Mouse (Mus musculus) cerebellum, adult 8-10 months (tissue): ENCODE measurements around the gene Tekt4.
A peak's percentile ranks its signal among the peaks of the same experiment; 100 is the strongest.

ENCODE experiments used
- DNase-seq: peaks from one replicate; pipeline ENCODE4 v3.0.0; 2022

The Tekt4 gene

DNA sequence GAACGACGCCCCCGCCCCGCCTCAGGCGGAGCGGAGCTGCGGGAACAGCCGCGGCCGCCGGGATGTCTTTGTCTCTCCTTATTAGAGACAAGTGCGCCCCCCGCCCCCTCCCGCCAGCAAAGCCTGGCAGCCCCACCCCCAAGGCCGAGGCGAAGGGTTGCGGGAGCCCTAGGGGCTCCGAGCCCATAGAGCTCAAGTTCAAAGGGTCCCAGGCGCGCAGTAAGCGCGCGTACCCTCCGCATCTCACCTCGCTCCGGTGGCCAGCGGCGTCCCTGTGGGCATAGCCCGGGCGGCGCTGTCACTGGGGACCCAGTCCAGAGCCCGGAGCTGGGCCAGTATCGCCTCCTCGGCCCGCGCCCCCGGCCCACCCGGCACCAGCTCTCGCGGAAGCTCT lies 21.2 kb upstream of the Tekt4 start:
- DNase-seq: no peak

GRCm38 (mm10) chr17:25433617-25434606 lies 20.5 kb upstream of the Tekt4 start, which contains the start of gene Cacna1h:
Gene Cacna1h (minus strand): TSS chr17:25433783.
- DNase-seq: peak; percentile 3

- no peak for DNase-seq
Measured at GRCm38 (mm10) chr17:25441417-25441816, 13.0 kb upstream of the Tekt4 start.

- no peak for DNase-seq
Measured at GRCm38 (mm10) chr17:25442889-25443288, 11.5 kb upstream of the Tekt4 start.

DNA sequence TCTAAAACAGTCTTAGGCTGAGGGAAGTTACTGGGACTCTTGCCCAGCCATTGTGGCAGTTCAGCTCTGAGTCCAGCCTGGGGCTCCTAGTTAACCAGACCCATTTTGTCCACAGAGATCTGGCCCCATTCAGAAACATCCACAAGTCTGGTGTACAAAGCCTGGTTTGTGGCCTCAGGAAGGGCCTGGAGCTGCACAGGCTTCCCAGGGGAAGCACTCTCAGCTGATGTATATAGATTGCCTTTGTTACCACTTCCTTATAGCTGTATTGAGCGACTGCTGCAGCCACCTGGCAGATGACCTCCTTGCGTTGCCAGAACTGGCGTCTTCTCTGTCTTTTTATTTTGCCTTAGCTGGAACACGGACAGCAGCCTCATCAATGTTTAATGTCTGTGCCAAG lies 9.3 kb upstream of the Tekt4 start:
- DNase-seq: no peak

- DNase-seq: no peak
Measured at GRCm38 (mm10) chr17:25445841-25446240, 8.6 kb upstream of the Tekt4 start.

GRCm38 (mm10) chr17:25447865-25448264 lies 6.5 kb upstream of the Tekt4 start:
- DNase-seq: no peak

GRCm38 (mm10) chr17:25450329-25450728 lies 4.1 kb upstream of the Tekt4 start:
- DNase-seq: no peak

DNA sequence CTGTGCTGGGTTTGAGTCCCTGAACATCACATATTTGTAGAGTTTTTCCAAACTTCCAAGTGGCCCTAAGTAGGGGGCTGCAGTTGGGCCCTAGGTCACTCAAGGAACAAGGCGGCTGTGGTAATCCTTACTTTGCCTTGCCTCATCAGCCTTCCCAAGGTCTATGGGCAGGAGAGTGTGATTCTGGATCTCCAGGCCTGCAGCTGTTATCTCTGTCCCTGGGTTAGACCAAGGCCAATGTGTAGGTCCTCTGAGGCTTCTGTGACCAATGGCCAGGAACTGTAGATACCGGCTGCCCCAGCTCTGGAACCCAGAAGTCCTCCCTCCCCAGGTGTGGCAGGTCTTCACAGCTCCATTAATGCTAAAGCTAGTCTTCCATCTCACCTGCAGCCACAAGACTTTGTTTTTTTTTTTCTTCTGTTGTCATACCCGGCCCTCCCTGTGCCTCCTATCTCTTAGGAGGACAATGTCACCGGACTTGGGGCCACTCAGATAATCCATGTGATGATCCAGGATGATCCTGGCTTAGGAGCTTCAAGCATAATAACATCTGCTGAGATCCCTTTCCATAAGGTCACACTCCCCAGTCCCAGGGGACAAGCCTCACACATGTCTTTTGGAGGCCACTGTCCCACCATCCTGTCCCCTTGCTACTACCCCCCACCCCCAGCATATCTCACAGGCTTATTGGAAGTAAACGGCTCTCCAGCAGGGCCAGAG lies 2.0 kb upstream of the Tekt4 start:
- DNase-seq: no peak

GRCm38 (mm10) chr17:25456540-25456939 lies 2.1 kb downstream of the Tekt4 start:
- DNase-seq: no peak

DNA sequence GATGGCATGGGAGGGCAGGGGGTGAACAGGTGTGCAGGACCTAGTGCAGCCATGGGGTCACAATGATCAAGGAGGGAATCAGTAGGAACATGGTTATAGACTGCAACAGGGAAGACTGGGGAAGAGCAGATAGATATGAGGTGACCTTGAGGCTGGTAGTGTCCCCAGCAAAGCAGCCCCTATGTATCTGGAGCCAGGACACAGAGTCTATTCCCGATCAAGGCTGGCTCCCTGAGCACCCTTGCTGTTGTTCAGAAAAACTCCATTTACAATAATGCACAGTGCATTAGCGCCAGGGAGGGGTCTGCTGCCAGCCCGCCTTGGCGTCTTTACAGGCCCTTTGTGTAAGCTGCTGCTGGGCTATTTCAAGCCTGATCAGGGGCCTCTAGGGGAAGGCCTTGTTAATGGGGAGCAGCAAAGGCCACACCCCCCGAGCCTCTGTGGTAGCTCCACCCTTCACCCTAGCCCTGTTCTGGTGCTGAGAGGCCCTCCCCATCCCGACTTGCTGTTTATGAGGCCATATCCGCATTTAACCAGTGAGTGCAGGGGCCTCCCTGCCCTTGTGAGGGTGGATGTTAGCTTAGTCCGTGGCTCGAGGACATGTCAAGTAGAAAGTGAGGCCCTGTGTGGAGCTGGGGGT lies 7.9 kb downstream of the Tekt4 start:
- no peak for DNase-seq

DNA sequence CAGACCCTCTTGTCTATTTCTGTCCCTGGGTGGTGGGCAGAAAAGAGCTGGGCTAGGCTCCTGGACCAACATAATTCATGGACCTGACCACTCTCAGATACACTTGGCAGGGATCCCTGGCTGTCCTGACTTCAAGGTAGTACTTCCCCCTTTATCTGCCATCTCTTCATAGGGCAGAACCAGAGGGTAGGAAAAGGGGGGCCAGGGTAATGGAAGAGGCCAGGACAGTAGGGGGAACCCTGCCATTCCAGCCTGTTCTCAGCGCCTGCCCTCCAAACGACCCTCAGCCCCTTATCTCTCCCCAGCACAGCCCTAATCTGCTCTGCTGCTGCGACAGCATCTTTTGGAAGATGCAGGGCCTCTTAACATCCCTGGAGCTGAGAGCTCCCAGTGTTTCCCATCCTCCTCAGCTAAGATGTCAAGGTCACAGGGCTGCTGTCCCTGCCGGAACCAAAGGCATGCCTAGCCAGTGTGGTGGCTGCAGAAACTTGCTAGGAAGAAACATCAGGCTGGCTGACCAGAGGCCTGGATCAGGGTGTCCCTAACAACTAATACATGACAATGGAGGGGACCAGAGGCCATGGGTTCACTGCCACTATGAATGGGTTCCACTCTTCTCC lies 9.0 kb downstream of the Tekt4 start:
- DNase-seq: no peak

DNA sequence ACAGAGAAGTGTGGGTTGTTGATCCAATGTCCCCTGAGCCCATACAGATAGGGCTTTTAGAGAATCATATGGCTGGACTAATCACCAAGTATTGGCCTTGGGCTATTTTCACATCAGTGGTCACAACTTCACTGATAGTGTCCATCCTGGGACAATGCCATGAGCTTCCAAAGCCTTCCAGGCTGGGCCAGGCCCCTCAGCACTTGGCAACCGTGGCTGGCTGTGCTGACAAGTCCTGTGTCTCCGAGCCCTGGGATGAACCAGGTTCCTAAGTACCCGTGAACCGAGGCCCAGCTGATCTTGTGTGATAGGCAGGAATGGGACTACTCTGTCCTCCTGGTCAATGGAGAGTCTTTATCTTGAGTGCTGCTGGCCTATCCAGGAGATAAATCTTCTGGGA lies 9.7 kb downstream of the Tekt4 start:
- no peak for DNase-seq

GRCm38 (mm10) chr17:25466257-25466656 lies 11.8 kb downstream of the Tekt4 start:
- no peak for DNase-seq

- no peak for DNase-seq
Measured at GRCm38 (mm10) chr17:25467781-25468180, 13.4 kb downstream of the Tekt4 start.

GRCm38 (mm10) chr17:25468301-25468700 lies 13.9 kb downstream of the Tekt4 start:
- DNase-seq: no peak

- DNase-seq: peak; percentile 39
Measured at GRCm38 (mm10) chr17:25469798-25470197, 15.4 kb downstream of the Tekt4 start.

DNA sequence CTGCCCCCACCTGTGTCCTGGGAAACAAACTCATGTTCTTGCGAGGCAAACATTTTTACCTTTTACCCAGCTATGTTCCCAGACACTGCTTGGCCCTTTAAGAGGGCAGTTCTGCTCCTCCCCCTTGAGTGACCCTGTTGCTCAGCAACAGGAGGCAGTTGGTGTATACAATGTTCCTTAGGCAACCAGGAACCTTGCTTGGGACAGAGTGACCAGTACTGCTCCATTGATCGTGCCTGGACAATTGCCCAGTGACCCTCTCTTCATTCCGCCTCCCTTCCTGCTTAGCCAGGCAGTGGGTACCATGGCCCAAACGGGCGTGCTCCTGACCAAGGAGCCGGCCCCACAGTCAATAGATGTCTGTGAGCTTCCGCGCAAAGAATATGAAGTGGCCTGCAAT lies 17.0 kb downstream of the Tekt4 start:
- no peak for DNase-seq

GRCm38 (mm10) chr17:25472044-25472443 lies 17.6 kb downstream of the Tekt4 start:
- DNase-seq: no peak

DNA sequence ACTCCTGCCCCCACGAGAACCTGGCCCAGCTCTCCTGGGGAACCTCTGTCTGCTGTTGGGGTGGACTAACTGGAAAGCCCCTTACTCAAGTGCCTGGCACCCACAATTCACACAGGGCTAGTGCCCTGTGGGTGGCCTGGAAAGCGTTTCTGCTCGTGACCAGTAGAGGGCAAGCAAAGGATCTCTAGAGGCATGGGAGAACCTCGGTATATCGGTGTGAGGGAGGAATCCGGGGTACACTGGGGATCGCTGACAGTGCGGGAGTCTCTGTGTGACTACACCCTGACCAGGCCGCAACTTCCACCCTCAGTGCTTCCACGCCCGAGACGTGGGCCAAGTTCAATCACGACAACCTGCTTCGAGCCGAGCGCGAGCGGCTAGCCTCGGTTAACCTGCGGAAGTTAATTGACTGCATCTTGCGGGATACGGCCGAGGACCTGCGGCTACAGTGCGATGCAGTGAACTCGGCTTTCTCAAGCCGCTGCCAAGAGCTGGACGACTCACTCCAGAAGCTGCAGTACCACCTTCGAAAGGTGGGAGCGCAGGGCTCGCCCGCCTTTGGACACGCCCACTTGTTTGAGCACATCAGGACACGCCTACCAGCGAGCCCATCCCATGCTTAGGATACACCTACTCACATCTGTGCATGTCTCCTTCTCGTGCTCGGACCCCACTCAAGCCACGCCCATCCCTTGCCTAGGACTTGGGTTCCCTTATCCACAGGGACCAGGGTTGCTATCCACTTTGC lies 20.1 kb downstream of the Tekt4 start:
- peak; percentile 26 for DNase-seq

DNA sequence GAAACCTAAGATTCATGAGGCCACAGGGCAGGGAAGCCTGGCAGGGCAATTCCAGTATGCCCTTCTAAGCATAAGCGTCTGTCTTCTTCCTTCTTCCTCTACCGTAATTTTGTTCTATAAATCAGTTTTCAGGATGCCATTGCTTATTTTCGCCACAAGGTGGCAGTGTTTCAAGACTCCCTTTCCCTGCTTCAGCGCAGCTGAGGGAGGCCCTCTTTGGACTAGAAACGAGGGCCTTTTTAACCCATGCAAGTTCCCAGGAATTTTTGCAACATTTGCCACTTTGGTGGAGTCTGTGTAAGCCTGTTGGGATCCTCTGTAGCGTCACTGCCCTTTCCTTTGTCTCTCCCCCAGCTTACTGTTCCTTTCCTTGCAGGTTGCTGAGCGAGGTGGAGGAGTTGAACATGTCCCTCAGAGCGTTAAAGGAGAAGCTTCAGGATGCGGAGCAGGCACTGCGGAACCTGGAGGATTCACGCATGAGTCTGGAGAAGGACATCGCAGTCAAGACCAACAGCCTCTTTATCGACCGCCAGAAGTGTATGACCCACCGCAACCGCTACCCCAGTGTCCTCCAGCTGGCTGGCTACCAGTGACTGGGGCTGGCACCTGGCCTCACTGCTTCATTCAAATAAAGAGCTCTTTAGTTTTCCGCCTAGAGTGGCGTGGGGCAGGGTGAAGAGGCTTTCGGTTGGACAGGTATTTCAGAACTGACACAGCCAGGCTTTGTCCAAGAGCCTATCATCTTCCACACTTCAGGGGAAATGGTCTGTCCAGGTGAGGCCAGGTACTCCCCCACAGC lies 21.7 kb downstream of the Tekt4 start:
- peak; percentile 51 for DNase-seq
